Mouse (Mus musculus): ENCODE results near the gene Pawr.

Pawr gene

GRCm38 (mm10) chr10:108385480-108385955 is 53.6 kb downstream of the Pawr start:
- no peak for DNase-seq (ENCODE audit: extremely low read depth, insufficient read length, low spot score)

GRCm38 (mm10) chr10:108388410-108388915 is 56.5 kb downstream of the Pawr start:
- no peak for DNase-seq (ENCODE audit: extremely low read depth, insufficient read length, low spot score)

GRCm38 (mm10) chr10:108389178-108389926 is 57.4 kb downstream of the Pawr start:
- DNase-seq (ENCODE audit: extremely low read depth, insufficient read length, low spot score): no peak

- DNase-seq (ENCODE audit: extremely low read depth, insufficient read length, low spot score): peak; percentile 19
These were observed 58.0 kb downstream of the Pawr start for GRCm38 (mm10) chr10:108389927-108390287.

GRCm38 (mm10) chr10:108391370-108391902 is 59.5 kb downstream of the Pawr start:
- no peak for DNase-seq (ENCODE audit: extremely low read depth, insufficient read length, low spot score)

GRCm38 (mm10) chr10:108392151-108392550 is 60.2 kb downstream of the Pawr start:
- DNase-seq (ENCODE audit: extremely low read depth, insufficient read length, low spot score): no peak

- DNase-seq (ENCODE audit: extremely low read depth, insufficient read length, low spot score): no peak
These were observed 62.4 kb downstream of the Pawr start for GRCm38 (mm10) chr10:108394306-108394705.

GRCm38 (mm10) chr10:108395229-108395628 is 63.3 kb downstream of the Pawr start:
- no peak for DNase-seq (ENCODE audit: extremely low read depth, insufficient read length, low spot score)

GRCm38 (mm10) chr10:108395647-108396046 is 63.7 kb downstream of the Pawr start:
- no peak for DNase-seq (ENCODE audit: extremely low read depth, insufficient read length, low spot score)

GRCm38 (mm10) chr10:108402751-108403150 is 70.8 kb downstream of the Pawr start:
- DNase-seq (ENCODE audit: extremely low read depth, insufficient read length, low spot score): no peak

- no peak for DNase-seq (ENCODE audit: extremely low read depth, insufficient read length, low spot score)
These were observed 71.5 kb downstream of the Pawr start for GRCm38 (mm10) chr10:108403366-108403865.

- no peak for DNase-seq (ENCODE audit: extremely low read depth, insufficient read length, low spot score)
These were observed 72.2 kb downstream of the Pawr start for GRCm38 (mm10) chr10:108404087-108404486.

- no peak for DNase-seq (ENCODE audit: extremely low read depth, insufficient read length, low spot score)
These were observed 73.2 kb downstream of the Pawr start for GRCm38 (mm10) chr10:108405076-108405475.

GRCm38 (mm10) chr10:108405931-108406330 is 74.0 kb downstream of the Pawr start:
- no peak for DNase-seq (ENCODE audit: extremely low read depth, insufficient read length, low spot score)

- no peak for DNase-seq (ENCODE audit: extremely low read depth, insufficient read length, low spot score)
These were observed 75.2 kb downstream of the Pawr start for GRCm38 (mm10) chr10:108406798-108407754.

GRCm38 (mm10) chr10:108408025-108408424 is 76.1 kb downstream of the Pawr start:
- no peak for DNase-seq (ENCODE audit: extremely low read depth, insufficient read length, low spot score)

GRCm38 (mm10) chr10:108408437-108408836 is 76.5 kb downstream of the Pawr start:
- no peak for DNase-seq (ENCODE audit: extremely low read depth, insufficient read length, low spot score)

GRCm38 (mm10) chr10:108408986-108409385 is 77.1 kb downstream of the Pawr start:
- DNase-seq (ENCODE audit: extremely low read depth, insufficient read length, low spot score): no peak

GRCm38 (mm10) chr10:108409529-108409928 is 77.6 kb downstream of the Pawr start:
- DNase-seq (ENCODE audit: extremely low read depth, insufficient read length, low spot score): no peak

- DNase-seq (ENCODE audit: extremely low read depth, insufficient read length, low spot score): no peak
These were observed 83.2 kb downstream of the Pawr start for GRCm38 (mm10) chr10:108414936-108415635.
